ENCODE assay signal across 2 mouse cellular contexts in the genomic region with DNA sequence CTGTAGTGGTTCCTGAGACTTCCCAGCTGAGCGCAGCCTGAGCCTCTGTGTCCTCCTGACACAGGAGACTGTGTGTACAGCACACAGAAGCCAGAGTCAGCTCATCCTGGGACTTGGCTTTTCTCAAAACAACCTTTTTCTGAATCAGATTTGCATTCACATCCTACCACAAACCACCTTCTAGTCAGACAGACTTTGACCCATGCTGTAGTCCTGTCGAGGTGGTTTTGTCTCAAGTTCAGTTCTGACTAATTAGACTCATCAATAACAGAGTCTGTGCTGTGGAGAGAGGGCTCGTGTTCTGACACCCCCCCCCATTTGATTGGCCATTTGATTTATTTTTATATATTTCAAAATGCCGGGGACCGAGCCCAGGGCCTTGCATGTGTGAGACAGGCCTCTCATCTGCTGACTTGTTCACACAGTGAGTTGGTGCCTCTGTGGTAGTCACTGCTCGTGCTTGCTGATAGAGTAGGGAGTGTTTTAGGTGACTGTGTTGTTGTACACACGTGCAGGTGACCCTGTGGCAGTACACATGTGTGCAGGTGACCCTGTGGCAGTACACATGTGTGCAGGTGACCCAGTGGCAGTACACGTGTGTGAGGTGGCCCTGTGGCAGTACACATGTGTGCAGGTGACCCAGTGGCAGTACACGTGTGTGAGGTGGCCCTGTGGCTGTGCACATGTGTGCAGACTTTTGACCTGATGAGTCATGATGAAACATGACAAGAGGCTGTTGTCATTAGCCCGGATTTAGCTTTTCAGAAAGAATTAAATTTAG.
A peak's percentile ranks its signal among the peaks of the same experiment; 100 is the strongest.
TF ChIP-seq lines count a peak whose summit lies in the region.

No protein-coding gene starts in this region.

TF ChIP-seq in CH12.LX, 34 proteins besides CTCF, POLR2A, EP300 and RAD21 (continued from another document):
- TF ChIP-seq MAX (IDR thresholded peaks at IDR 0.05; ENCODE audit: low read length): peak; percentile 86; the same call in 1 of the 2 replicates
- TF ChIP-seq ZC3H11A (IDR thresholded peaks at IDR 0.05; ENCODE audit: low read depth, low read length): no peak
- TF ChIP-seq USF2 (conservative IDR thresholded peaks at IDR 0.05; ENCODE audit: low read depth, low read length): no peak
- peak; percentile 86 for TF ChIP-seq RCOR1 (conservative IDR thresholded peaks at IDR 0.05; ENCODE audit: low read depth, low read length)
- peak; percentile 91 for TF ChIP-seq JUN (IDR thresholded peaks at IDR 0.05; ENCODE audit: insufficient read depth, low read depth, low read length)
- TF ChIP-seq MAZ (IDR thresholded peaks at IDR 0.05; ENCODE audit: low read depth, low read length): no peak
- TF ChIP-seq ZMIZ1 (IDR thresholded peaks at IDR 0.05; ENCODE audit: low read depth, low read length): no peak; the same call in 1 of the 2 replicates
- peak; percentile 97 for TF ChIP-seq IRF4 (IDR thresholded peaks at IDR 0.05; ENCODE audit: low read depth, low read length)
- TF ChIP-seq CHD1 (IDR thresholded peaks at IDR 0.05; ENCODE audit: low read depth, low read length): 0 out of 2 replicates have a peak, but pooled peaks have one; percentile 4
- TF ChIP-seq MAFK (IDR thresholded peaks at IDR 0.05; ENCODE audit: insufficient replicate concordance, low read length): peak; percentile 91
- peak; percentile 83 for TF ChIP-seq SIN3A (IDR thresholded peaks at IDR 0.05; ENCODE audit: low read length)
- TF ChIP-seq UBTF (IDR thresholded peaks at IDR 0.05; ENCODE audit: low read depth, low read length): no peak
- TF ChIP-seq NRF1 (IDR thresholded peaks at IDR 0.05; ENCODE audit: low read depth, low read length): 0 out of 2 replicates have a peak, but pooled peaks have one; percentile 24
- no peak for TF ChIP-seq ZKSCAN1 (IDR thresholded peaks at IDR 0.05; ENCODE audit: borderline replicate concordance, low read depth, low read length)
- peak; percentile 96 for TF ChIP-seq JUND (conservative IDR thresholded peaks at IDR 0.05; ENCODE audit: low read depth, low read length)
- TF ChIP-seq TBP (conservative IDR thresholded peaks at IDR 0.05; ENCODE audit: low read depth, low read length): 0 out of 2 replicates have a peak, but pooled peaks have one; percentile 32
- peak; percentile 86 for TF ChIP-seq TCF12 (IDR thresholded peaks at IDR 0.05; ENCODE audit: low read depth, low read length)
- TF ChIP-seq E2F4 (IDR thresholded peaks at IDR 0.05; ENCODE audit: insufficient replicate concordance, low read depth, low read length): 0 out of 2 replicates have a peak, but pooled peaks have one; percentile 30
- peak; percentile 64; the same call in 1 of the 2 replicates for TF ChIP-seq CHD2 (IDR thresholded peaks at IDR 0.05; ENCODE audit: low read length)
- 0 out of 2 replicates have a peak, but pooled peaks have one; percentile 33 for TF ChIP-seq HCFC1 (IDR thresholded peaks at IDR 0.05; ENCODE audit: low read depth, low read length)
- no peak for TF ChIP-seq ELF1 (IDR thresholded peaks at IDR 0.05; ENCODE audit: low read depth, low read length)
- peak; percentile 95 for TF ChIP-seq MEF2A (IDR thresholded peaks at IDR 0.05; ENCODE audit: borderline replicate concordance, low read depth, low read length)
- TF ChIP-seq MYC (IDR thresholded peaks at IDR 0.05; ENCODE audit: low read depth, low read length): peak; percentile 86
- TF ChIP-seq ZNF384 (IDR thresholded peaks at IDR 0.05; ENCODE audit: low read depth, low read length): no peak
- peak; percentile 94 for TF ChIP-seq BHLHE40 (IDR thresholded peaks at IDR 0.05; ENCODE audit: low read depth, low read length)
- no peak for TF ChIP-seq KAT2A (IDR thresholded peaks at IDR 0.05; ENCODE audit: insufficient replicate concordance, low read length)

TF ChIP-seq in myocyte, 11 proteins besides CTCF, POLR2A, EP300 and RAD21 (continued from another document):
- no peak for TF ChIP-seq SRF (IDR thresholded peaks at IDR 0.05; ENCODE audit: control insufficient read depth, insufficient read length, low read depth)
- no peak for TF ChIP-seq E2F4 (IDR thresholded peaks at IDR 0.05; ENCODE audit: insufficient read depth)
- no peak for TF ChIP-seq TCF12 (IDR thresholded peaks at IDR 0.05; ENCODE audit: insufficient read depth, poor library complexity, severe bottlenecking)
